Mouse (Mus musculus) kidney, adult 2 months (tissue): ENCODE data around the gene Lrrc36.

Experiments used
- CTCF ChIP-seq: fragments of 200-500 bp; conservative IDR thresholded peaks from 2 replicates; pipeline ENCODE4 v1.5.1; 2011; ENCODE audit warnings: low read depth, mild to moderate bottlenecking, control low read depth, low read length, moderate library complexity, mixed read lengths; ENCODE audit not compliant: insufficient read depth, insufficient read length
- POLR2A ChIP-seq: fragments of 200-500 bp; IDR thresholded peaks from one replicate; pipeline ENCODE4 v1.6.1; 2011; ENCODE audit warnings: low read depth, low read length, control low read depth

- no peak for TF ChIP-seq CTCF
- TF ChIP-seq POLR2A, result no peak
Observed at GRCm38 (mm10) chr8:105508758-105509157, 95.4 kb downstream of the Lrrc36 start.
